ENCODE assay signal across 11 mouse cellular contexts in the genomic region with DNA sequence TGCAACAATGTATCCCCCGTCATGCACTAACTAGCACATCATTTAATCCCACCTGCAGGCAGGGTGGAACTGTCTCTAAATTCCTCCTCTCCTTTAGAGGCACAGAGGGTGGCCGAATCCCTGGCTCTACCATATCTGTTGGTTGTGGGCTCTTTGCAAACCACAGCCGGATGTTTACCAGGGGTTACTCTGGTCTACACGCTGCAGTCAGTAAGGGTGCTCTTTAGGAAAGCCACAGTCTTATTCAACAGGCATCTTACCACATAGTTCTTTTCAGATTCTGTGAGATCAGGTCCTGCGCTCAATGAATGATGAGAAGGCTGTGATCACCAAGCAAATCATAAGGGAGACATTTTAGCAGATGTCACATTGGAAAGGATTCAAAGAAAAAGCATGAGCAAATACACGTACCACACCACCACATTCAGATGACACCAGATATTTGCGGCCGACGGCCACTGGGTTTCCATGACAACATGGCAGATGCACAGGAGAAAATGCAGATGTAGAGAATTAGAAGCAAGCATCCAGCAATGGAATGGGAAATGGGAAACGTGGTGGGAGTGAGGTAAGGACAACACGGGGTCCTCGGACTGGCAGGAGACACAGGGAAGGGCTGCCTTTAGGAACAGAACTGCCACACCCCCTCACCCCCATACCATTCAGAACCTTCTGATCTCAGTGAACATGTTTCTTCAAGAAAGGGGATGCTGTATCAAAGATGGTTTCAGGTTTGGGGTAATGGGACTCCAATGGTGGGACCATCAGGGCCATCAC. TPM values are rescaled to one million over a fixed set of nuclear protein-coding genes. Genes with fewer than 3 reads are reported as not detected.
A peak's percentile ranks its signal among the peaks of the same experiment; 100 is the strongest.
DNase-seq lines count a peak whose midpoint lies in the region; ATAC-seq and TF ChIP-seq lines count a peak whose summit lies in the region.
"Had no signal": no experiment of that assay in that cellular context is flagged by ENCODE, and none has a peak within 500 bp of the region (broad histone marks: within the 10 kb centered on the region; RNA-seq: fewer than 3 reads in every experiment).

No protein-coding gene starts in this region.

- 0 out of 2 replicates have a peak, but pooled peaks cover 10% of the 10 kb centered on the region for H3K36me3 ChIP-seq in hindbrain, embryonic 14.5 days (replicated peaks; ENCODE audit: control insufficient read depth, insufficient read depth)
- H3K36me3 ChIP-seq in hindbrain, embryonic 12.5 days, result no peaks in the 10 kb centered on the region
- no peaks in the 10 kb centered on the region; the same call in 1 of the 2 replicates for H3K36me3 ChIP-seq in hindbrain, embryonic 16.5 days (ENCODE audit: control insufficient read depth, insufficient read depth, low read length)
- no peaks in the 10 kb centered on the region for H3K36me3 ChIP-seq in myocyte (ENCODE audit: control insufficient read depth, insufficient read depth)

- ATAC-seq in hindbrain, embryonic 14.5 days (ENCODE audit: low FRiP score), result peak; percentile 25; the same call in 1 of the 2 replicates
- no peak for ATAC-seq in hindbrain, embryonic 12.5 days (ENCODE audit: low FRiP score)
- peak; percentile 31; the same call in 1 of the 2 replicates for ATAC-seq in hindbrain, embryonic 16.5 days

- no peak overlapping the region for H3K27ac ChIP-seq in hindbrain, embryonic 14.5 days
- H3K27ac ChIP-seq in hindbrain, embryonic 12.5 days, result no peak overlapping the region
- H3K27ac ChIP-seq in hindbrain, embryonic 16.5 days (ENCODE audit: low read depth, low read length), result no peak overlapping the region
- H3K27ac ChIP-seq: kidney, postnatal 0 days; stomach, postnatal 0 days had no signal

- H3K9me3 ChIP-seq in hindbrain, embryonic 14.5 days (ENCODE audit: control insufficient read depth, low read length), result no peaks in the 10 kb centered on the region
- H3K9me3 ChIP-seq in hindbrain, embryonic 12.5 days (replicated peaks), result no peaks in the 10 kb centered on the region
- no peaks in the 10 kb centered on the region for H3K9me3 ChIP-seq in hindbrain, embryonic 16.5 days (ENCODE audit: control insufficient read depth, low read length)

- no peak for TF ChIP-seq POLR2A in myocyte (IDR thresholded peaks at IDR 0.05; ENCODE audit: insufficient read length, low read depth)

- H3K9ac ChIP-seq in hindbrain, embryonic 14.5 days, result no peak overlapping the region
- H3K9ac ChIP-seq in hindbrain, embryonic 12.5 days, result no peak overlapping the region
- no peak overlapping the region for H3K9ac ChIP-seq in hindbrain, embryonic 16.5 days (ENCODE audit: low read depth, low read length)

- no peak overlapping the region for H3K4me2 ChIP-seq in hindbrain, embryonic 14.5 days (replicated peaks)
- no peak overlapping the region for H3K4me2 ChIP-seq in hindbrain, embryonic 12.5 days (replicated peaks)
- no peak overlapping the region for H3K4me2 ChIP-seq in hindbrain, embryonic 16.5 days (ENCODE audit: low read length)
- peak overlapping the region; percentile 76 for H3K4me2 ChIP-seq in myocyte (ENCODE audit: low read depth)
- H3K4me2 ChIP-seq: liver, embryonic 11.5 days had no signal

- no peak overlapping the region for H3K4me3 ChIP-seq in hindbrain, embryonic 14.5 days (replicated peaks; ENCODE audit: low read length)
- no peak overlapping the region for H3K4me3 ChIP-seq in hindbrain, embryonic 12.5 days
- no peak overlapping the region for H3K4me3 ChIP-seq in hindbrain, embryonic 16.5 days (ENCODE audit: low read length)
- H3K4me3 ChIP-seq in myocyte, result peak overlapping the region; percentile 5

- no peak overlapping the region for H3ac ChIP-seq in myocyte (ENCODE audit: control insufficient read depth, insufficient read length)

- 70% methylated on average over 12 of the region's 12 CpGs for WGBS in hindbrain, embryonic 14.5 days
- WGBS in hindbrain, embryonic 12.5 days, result 84% methylated on average over 12 of the region's 12 CpGs
- 66% methylated on average over 12 of the region's 12 CpGs for WGBS in hindbrain, embryonic 16.5 days

- no peaks in the 10 kb centered on the region for H3K79me2 ChIP-seq in myocyte (ENCODE audit: control insufficient read depth, insufficient read depth)

- 0 out of 2 replicates have a peak, but pooled peaks cover 3% of the 10 kb centered on the region for H3K4me1 ChIP-seq in hindbrain, embryonic 14.5 days (replicated peaks; ENCODE audit: control insufficient read depth, insufficient read depth, low read length)
- H3K4me1 ChIP-seq in hindbrain, embryonic 12.5 days, result 0 out of 2 replicates have a peak, but pooled peaks cover 6% of the 10 kb centered on the region
- H3K4me1 ChIP-seq in hindbrain, embryonic 16.5 days (ENCODE audit: control insufficient read depth, insufficient read depth, low read depth, low read length), result 0 out of 2 replicates have a peak, but pooled peaks cover 2% of the 10 kb centered on the region

- H3K27me3 ChIP-seq in hindbrain, embryonic 14.5 days (ENCODE audit: control insufficient read depth, insufficient read depth, low read length), result no peaks in the 10 kb centered on the region
- no peaks in the 10 kb centered on the region for H3K27me3 ChIP-seq in hindbrain, embryonic 12.5 days
- H3K27me3 ChIP-seq in hindbrain, embryonic 16.5 days (replicated peaks; ENCODE audit: control insufficient read depth, insufficient read depth, low read length), result no peaks in the 10 kb centered on the region
- H3K27me3 ChIP-seq in myocyte (ENCODE audit: control insufficient read depth, insufficient read depth, insufficient read length), result no peaks in the 10 kb centered on the region

- DNase-seq in hindbrain, embryonic 14.5 days (ENCODE audit: low spot score), result no peak
- peak; percentile 32 for DNase-seq in T-cell, adult 2 months (ENCODE audit: low spot score)
- no peak for DNase-seq in kidney, adult 8-10 months
- no peak for DNase-seq in kidney, adult 9 months
- DNase-seq: embryo, embryonic 11 days had no signal

TF ChIP-seq in myocyte, 11 proteins besides CTCF, POLR2A, EP300 and RAD21:
- TF ChIP-seq MYOG (IDR thresholded peaks at IDR 0.05; ENCODE audit: control insufficient read depth in 1 of 3, insufficient read depth in 1 of 3, insufficient read length in 2 of 3, low read depth in 2 of 3) (no peak), MYOD1 (IDR thresholded peaks at IDR 0.05; ENCODE audit: control insufficient read depth in 1 of 3, insufficient read length in 2 of 3, low read depth in 2 of 3) (no peak), REST (IDR thresholded peaks at IDR 0.05; ENCODE audit: insufficient read depth, insufficient read length) (no peak), USF1 (IDR thresholded peaks at IDR 0.05; ENCODE audit: low read depth) (no peak), MAX (IDR thresholded peaks at IDR 0.05; ENCODE audit: low read depth) (no peak), TCF12 (IDR thresholded peaks at IDR 0.05; ENCODE audit: insufficient read depth, poor library complexity, severe bottlenecking) (no peak), CEBPB (IDR thresholded peaks at IDR 0.05; ENCODE audit: insufficient read depth, poor library complexity, severe bottlenecking) (no peak), TCF3 (IDR thresholded peaks at IDR 0.05; ENCODE audit: insufficient read length, low read depth) (no peak), SRF (IDR thresholded peaks at IDR 0.05; ENCODE audit: control insufficient read depth, insufficient read length, low read depth) (no peak), E2F4 (IDR thresholded peaks at IDR 0.05; ENCODE audit: insufficient read depth) (no peak), POLR2AphosphoS2 (IDR thresholded peaks at IDR 0.05; ENCODE audit: insufficient read length, low read depth) (no peak)

RNA-seq across cellular contexts. Expression of a gene that starts 28.5 kb away (rescaled TPM):
- 9.0 and 9.4 TPM in 2 replicates for polyA plus RNA-seq in hindbrain, embryonic 14.5 days (2014; fragmentation: Nextera tagmentation; extraction: Ambion mirVana)
- polyA plus RNA-seq in hindbrain, embryonic 12.5 days (2016; fragmentation: Nextera tagmentation; extraction: Ambion mirVana), result 49.0 and 55.3 TPM in 2 replicates
- polyA plus RNA-seq in hindbrain, embryonic 16.5 days (2015; fragmentation: Nextera tagmentation; extraction: Ambion mirVana), result 9.9 and 13.9 TPM in 2 replicates
- 161 TPM for polyA plus RNA-seq in myocyte (2012; fragmentation: generic; extraction: Trizol)
